Mouse (Mus musculus) layer of hippocampus, postnatal 10 days (tissue): Measurements from ENCODE around the gene Lgi4. TPM values are rescaled to one million over a fixed set of nuclear protein-coding genes. Genes with fewer than 3 reads are reported as not detected.
A peak's percentile ranks its signal among the peaks of the same experiment; 100 is the strongest.

Experiments used
- DNase-seq, 2 experiments: peaks; one replicate each; pipeline ENCODE4 v3.0.0; 2021; ENCODE audit warnings: low spot score in 2 of 2
- microRNA-seq, 2 experiments: library from miRNA; unstranded; fragments of <30 nt; microRNA quantifications; one replicate each; pipeline ENCODE4 v1.2.0; 2021
- total RNA-seq, 2 experiments: library from RNA; stranded (reverse); gene quantifications; 2 replicates each; pipeline ENCODE4 v1.2.3; 2021

Lgi4 gene
- total RNA-seq, 2 experiments from 2014 or later, result 13.2 to 15.5 TPM

GRCm38 (mm10) chr7:31100786-31101185, 41.6 kb downstream of the Lgi4 start:
- no peak for DNase-seq

GRCm38 (mm10) chr7:31105061-31105768, 46.1 kb downstream of the Lgi4 start:
- peak; percentile 64 to 65 for DNase-seq

- DNase-seq, result no peak
These were observed 47.0 kb downstream of the Lgi4 start for GRCm38 (mm10) chr7:31106166-31106565.

- DNase-seq, result no peak
These were observed 48.6 kb downstream of the Lgi4 start for GRCm38 (mm10) chr7:31107781-31108180.

- DNase-seq, result no peak
These were observed 49.9 kb downstream of the Lgi4 start for GRCm38 (mm10) chr7:31109091-31109490.

GRCm38 (mm10) chr7:31109796-31110195, 50.7 kb downstream of the Lgi4 start:
- no peak for DNase-seq

- no peak for DNase-seq
These were observed 51.8 kb downstream of the Lgi4 start for GRCm38 (mm10) chr7:31110861-31111385.

- no peak for DNase-seq
These were observed 52.9 kb downstream of the Lgi4 start for GRCm38 (mm10) chr7:31112036-31112435.

GRCm38 (mm10) chr7:31113800-31114199, 54.7 kb downstream of the Lgi4 start:
- no peak for DNase-seq

GRCm38 (mm10) chr7:31114646-31115045, 55.5 kb downstream of the Lgi4 start:
- no peak for DNase-seq

- DNase-seq, result no peak
These were observed 56.0 kb downstream of the Lgi4 start, which contains the start of gene Hpn for GRCm38 (mm10) chr7:31115182-31115581. TSS of gene Hpn (minus strand) at chr7:31115290.

- peak; percentile 39 to 47 for DNase-seq
These were observed 56.5 kb downstream of the Lgi4 start for GRCm38 (mm10) chr7:31115587-31116043.

GRCm38 (mm10) chr7:31116721-31117145, 57.6 kb downstream of the Lgi4 start:
- peak in 1 of 2 experiments; percentile 15 for DNase-seq

GRCm38 (mm10) chr7:31117465-31117864, 58.3 kb downstream of the Lgi4 start:
- DNase-seq, result no peak

- DNase-seq, result no peak
These were observed 59.3 kb downstream of the Lgi4 start for GRCm38 (mm10) chr7:31118486-31118885.

GRCm38 (mm10) chr7:31119556-31119955, 60.4 kb downstream of the Lgi4 start:
- DNase-seq, result no peak

Small RNA genes within 50 kb of the gene (microRNA-seq; reads per million reads assigned to microRNA genes)
- 0 to 1.1 reads per million in 2 experiments for gene Mir7050

Other genes starting within 250 kb of the Lgi4 start
- under 1 TPM in 1 of 2 experiments, not detected in 1; 0.25 TPM for gene Ffar2, start 235.6 kb upstream of the Lgi4 start, total RNA-seq
- not detected for gene Ffar3, start 203.2 kb upstream of the Lgi4 start, total RNA-seq
- gene Ffar1, start 197.8 kb upstream of the Lgi4 start, total RNA-seq, result not detected
- gene Cd22, start 179.0 kb upstream of the Lgi4 start, total RNA-seq, result not detected
- gene Mag, start 144.5 kb upstream of the Lgi4 start, total RNA-seq, result 10 to 100 TPM; 25.3 to 30.7 TPM
- gene Hamp2, start 134.7 kb upstream of the Lgi4 start, total RNA-seq, result not detected
- not detected for gene Hamp, start 115.3 kb upstream of the Lgi4 start, total RNA-seq
- 100 to 1,000 TPM in 1 of 2 experiments, 10 to 100 TPM in 1; 94.1 to 116 TPM for gene Usf2, start 102.5 kb upstream of the Lgi4 start, total RNA-seq
- gene Lsr, start 85.9 kb upstream of the Lgi4 start, total RNA-seq, result 10 to 100 TPM; 11.8 to 15.1 TPM
- gene Fam187b, start 85.6 kb upstream of the Lgi4 start, total RNA-seq, result under 1 TPM; 0.25 to 0.96 TPM
- gene Fxyd5, start 16.9 kb upstream of the Lgi4 start, total RNA-seq, result 10 to 100 TPM; 35.9 to 36.5 TPM
- gene Fxyd7, start 7.9 kb upstream of the Lgi4 start, total RNA-seq, result 100 to 1,000 TPM; 376 to 407 TPM
- gene Fxyd1, start 2.1 kb upstream of the Lgi4 start, total RNA-seq, result 10 to 100 TPM; 67.2 to 69.2 TPM
- 1 to 10 TPM in 1 of 2 experiments, not detected in 1; 1.2 TPM for gene Fxyd3, start 17.4 kb downstream of the Lgi4 start, total RNA-seq
- gene Hpn, start 55.9 kb downstream of the Lgi4 start, total RNA-seq, result 1 to 10 TPM; 2.1 to 2.9 TPM
- gene Scn1b, start 67.7 kb downstream of the Lgi4 start, total RNA-seq, result 100 to 1,000 TPM; 264 to 274 TPM
- gene Gramd1a, start 96.6 kb downstream of the Lgi4 start, total RNA-seq, result 100 to 1,000 TPM; 143 to 144 TPM
- not detected for gene Scgb2b2, start 231.2 kb downstream of the Lgi4 start, total RNA-seq
- gene Scgb1b2, start 232.5 kb downstream of the Lgi4 start, total RNA-seq, result not detected